Mouse (Mus musculus) ES-E14 (cell line): ENCODE data around the gene Arfgap2.

Source experiments
- MAFK ChIP-seq: IDR thresholded peaks from 2 replicates; pipeline ENCODE4 v1.6.1; 2014; ENCODE audit warnings: mild to moderate bottlenecking, low read depth, low read length, inconsistent platforms; ENCODE audit not compliant: insufficient read depth
- ZC3H11A ChIP-seq: IDR thresholded peaks from 2 replicates; pipeline ENCODE4 v1.6.1; 2012; ENCODE audit warnings: low read depth, mild to moderate bottlenecking, inconsistent platforms, low read length, borderline replicate concordance

GRCm38 (mm10) chr2:91295895-91296294 lies 31.1 kb downstream of the Arfgap2 start:
- no peak for TF ChIP-seq ZC3H11A
- TF ChIP-seq MAFK: no peak
